Mouse (Mus musculus): ENCODE measurements at regions not wholly inside any gene's neighbourhood (a gene's known extent, or its start where the extent isn't known, plus 50 kb on each side); places are given as distances from the start of the nearest gene placed in this dataset.

DNA sequence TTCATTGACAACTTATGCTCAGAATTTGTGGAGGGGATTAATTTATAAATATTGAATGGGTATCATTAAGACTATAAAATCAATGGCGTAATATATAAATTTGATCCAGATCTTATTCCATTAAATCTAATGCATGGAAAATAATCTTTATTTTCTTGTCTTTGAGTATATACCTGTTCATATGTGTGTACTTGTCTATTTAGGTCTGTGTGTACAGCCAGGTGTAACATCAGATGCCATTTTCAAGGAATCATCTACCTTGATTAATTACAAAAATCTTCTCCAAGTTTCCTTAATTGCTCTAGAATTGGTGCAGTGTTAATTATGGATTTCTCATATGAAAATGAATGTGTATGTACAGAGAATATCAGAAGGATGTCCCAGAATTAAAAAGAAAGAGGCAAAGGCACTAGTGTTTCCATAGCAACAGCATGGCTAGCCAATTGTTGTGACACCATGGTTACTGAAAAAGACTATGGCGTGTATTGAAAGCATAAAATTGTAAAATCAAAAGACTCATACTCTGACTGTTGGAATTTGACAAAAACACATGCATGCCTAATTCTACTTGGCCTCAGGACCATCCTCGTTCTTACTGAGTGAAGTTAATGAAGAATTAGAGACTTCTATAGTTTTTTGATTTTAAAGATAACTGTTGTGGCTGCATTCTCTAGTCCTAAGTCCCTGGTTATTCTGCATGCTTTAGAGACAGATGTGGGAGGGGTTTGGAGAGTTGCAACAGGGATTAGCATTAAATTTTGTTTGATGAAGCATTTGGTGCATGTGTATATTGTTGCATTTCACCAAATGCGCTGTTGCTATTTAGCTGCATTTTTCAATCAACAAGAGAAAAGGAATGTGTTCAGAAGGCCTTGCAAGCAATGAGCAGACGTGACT, 553.0 kb downstream of the Tpm3-rs7 start:
- TF ChIP-seq CTCF (IDR thresholded peaks at IDR 0.05; ENCODE audit: borderline replicate concordance, insufficient read depth, low read depth, low read length) (no peak), POLR2A (IDR thresholded peaks at IDR 0.05; ENCODE audit: borderline replicate concordance, insufficient read depth, low read length) (no peak)

Data from cerebellum, adult 2 months (tissue).